Mouse (Mus musculus): ENCODE results near the gene Higd1c. TPM values are rescaled to one million over a fixed set of nuclear protein-coding genes. Genes with fewer than 3 reads are reported as not detected.
"Not testable (repeated sequence)": the region's sequence is repeated elsewhere in the genome, so short reads cannot be mapped to it uniquely, and the experiment has no call there.

Gene Higd1c
- polyA plus RNA-seq, 1 experiment from 2014 or later, result not detected

DNA sequence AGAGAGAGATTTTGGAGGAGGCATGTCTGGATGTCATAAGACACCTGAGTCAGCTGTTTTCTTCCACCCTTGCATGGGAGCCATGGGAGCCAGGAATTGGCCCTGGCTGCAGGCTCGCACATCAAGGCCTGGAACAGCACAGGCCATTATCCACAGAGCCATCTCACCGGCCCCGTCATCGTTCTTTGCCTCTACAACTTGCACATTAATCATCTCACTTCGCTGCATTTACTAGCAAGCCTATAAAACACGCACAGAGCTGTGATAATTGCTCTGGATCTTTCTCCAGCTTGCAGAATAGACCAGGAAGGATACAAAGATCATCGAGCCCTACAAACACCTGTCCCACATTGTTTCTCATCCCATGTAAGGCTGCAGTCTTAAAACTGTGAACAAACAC is 33.6 kb upstream of the Higd1c start:
- 90% methylated on average over 7 of the region's 7 CpGs for WGBS
- H3K4me1 ChIP-seq (ENCODE audit: control insufficient read depth, insufficient read depth, low read length), result no peaks in the 10 kb centered on the region
- no peaks in the 10 kb centered on the region for H3K9me3 ChIP-seq (ENCODE audit: control insufficient read depth, low read length)
- no peak overlapping the region for H3K27ac ChIP-seq (replicated peaks; ENCODE audit: low read depth, low read length)
- H3K4me3 ChIP-seq (replicated peaks; ENCODE audit: low read depth, low read length), result no peak overlapping the region
- no peaks in the 10 kb centered on the region for H3K36me3 ChIP-seq (ENCODE audit: control insufficient read depth, insufficient read depth, low read length)
- ATAC-seq (ENCODE audit: low FRiP score, low TSS enrichment) (no peak), DNase-seq (no peak)
- H3K9ac ChIP-seq (replicated peaks; ENCODE audit: low read length), result no peak overlapping the region
- no peaks in the 10 kb centered on the region for H3K27me3 ChIP-seq (ENCODE audit: control insufficient read depth, insufficient read depth, low read length)
- H3K4me2 ChIP-seq (ENCODE audit: low read length), result no peak overlapping the region

DNA sequence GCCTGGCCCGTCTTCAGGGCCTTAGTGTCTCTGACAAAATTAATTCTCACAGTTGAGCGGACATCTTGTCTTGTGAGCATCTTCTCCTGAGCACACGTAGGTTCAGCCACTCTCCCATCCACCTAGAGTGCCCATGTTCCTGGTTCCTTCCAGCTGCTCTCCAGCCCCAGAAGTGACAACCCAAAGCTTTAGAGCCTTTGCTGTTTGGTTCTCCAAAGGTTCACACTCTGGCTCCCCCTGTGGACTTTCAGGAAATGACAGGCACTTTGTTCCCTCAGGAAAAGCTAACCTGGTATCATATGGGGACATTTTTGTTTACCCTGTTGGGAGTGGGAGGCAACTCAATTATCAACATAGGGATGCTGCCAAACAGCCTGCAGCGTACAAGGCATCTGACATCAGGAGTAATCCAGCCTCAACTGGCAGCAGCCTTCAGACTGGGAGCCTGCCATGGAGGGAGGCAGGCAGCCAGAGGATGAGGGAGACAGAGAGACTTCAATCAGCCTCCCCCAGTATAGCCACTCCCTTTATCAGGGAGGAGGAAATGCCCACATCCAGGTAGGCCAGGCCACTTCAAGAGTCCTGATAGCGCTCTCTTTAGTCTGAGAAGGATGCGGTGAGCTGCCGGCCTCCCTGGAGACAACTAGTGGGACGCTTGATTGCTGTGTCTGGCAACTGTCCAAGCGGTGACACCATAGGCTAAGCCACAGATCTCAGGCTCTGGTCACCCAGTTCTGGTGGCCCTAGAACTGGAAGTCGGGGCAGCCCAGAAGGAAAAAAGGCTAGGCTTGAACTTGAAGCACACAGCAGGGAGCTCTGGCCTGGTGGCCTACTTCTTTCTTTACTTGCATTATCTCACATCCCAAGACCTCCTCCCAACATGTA is 32.0 kb upstream of the Higd1c start:
- WGBS, result 39% methylated on average over 2 of the region's 10 CpGs
- H3K4me2 ChIP-seq (ENCODE audit: low read length); H3K9ac ChIP-seq (replicated peaks; ENCODE audit: low read length); H3K27ac ChIP-seq (replicated peaks; ENCODE audit: low read depth, low read length); H3K4me3 ChIP-seq (replicated peaks; ENCODE audit: low read depth, low read length); H3K36me3 ChIP-seq (ENCODE audit: control insufficient read depth, insufficient read depth, low read length); H3K4me1 ChIP-seq (ENCODE audit: control insufficient read depth, insufficient read depth, low read length); H3K9me3 ChIP-seq (ENCODE audit: control insufficient read depth, low read length); H3K27me3 ChIP-seq (ENCODE audit: control insufficient read depth, insufficient read depth, low read length); ATAC-seq (ENCODE audit: low FRiP score, low TSS enrichment); DNase-seq: not testable (repeated sequence)

DNA sequence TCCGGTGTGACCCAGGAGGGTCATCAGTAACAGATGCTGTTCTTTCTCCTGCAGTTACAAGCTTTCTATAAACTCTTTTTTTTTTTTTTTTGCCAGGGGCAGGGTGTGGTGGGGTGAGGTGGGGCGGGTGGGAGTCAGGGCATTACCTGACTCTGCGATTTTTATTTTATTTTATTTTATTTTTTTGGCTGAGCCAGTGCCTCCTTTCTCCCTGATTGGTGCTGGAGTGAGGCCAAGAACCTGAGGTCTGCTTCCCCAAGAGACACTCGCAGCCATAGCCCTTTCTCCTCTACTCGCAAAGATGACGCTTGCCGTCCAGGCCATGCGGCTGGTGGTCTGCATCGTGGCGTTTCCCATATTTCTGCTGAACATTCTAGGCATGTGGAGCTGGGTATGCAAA is 29.7 kb upstream of the Higd1c start, which contains the start of gene Mettl7a3:
Gene Mettl7a3 (plus strand): TSS at position 301 of the 400 bp plus-strand sequence.
- WGBS, result 83% methylated on average over 10 of the region's 10 CpGs
- H3K4me2 ChIP-seq (ENCODE audit: low read length), result no peak within 1 kb of the TSS
- ATAC-seq (ENCODE audit: low FRiP score, low TSS enrichment) (no peak), DNase-seq (peak; percentile 9)
- no peaks in the 10 kb centered on the region for H3K4me1 ChIP-seq (ENCODE audit: control insufficient read depth, insufficient read depth, low read length)
- no peak within 1 kb of the TSS for H3K27ac ChIP-seq (replicated peaks; ENCODE audit: low read depth, low read length)
- H3K36me3 ChIP-seq (ENCODE audit: control insufficient read depth, insufficient read depth, low read length), result no peaks in the 10 kb centered on the region
- no peaks in the 10 kb centered on the region for H3K9me3 ChIP-seq (ENCODE audit: control insufficient read depth, low read length)
- H3K9ac ChIP-seq (replicated peaks; ENCODE audit: low read length), result no peak within 1 kb of the TSS
- H3K4me3 ChIP-seq (replicated peaks; ENCODE audit: low read depth, low read length), result no peak within 1 kb of the TSS
- H3K27me3 ChIP-seq (ENCODE audit: control insufficient read depth, insufficient read depth, low read length), result no peaks in the 10 kb centered on the region

DNA sequence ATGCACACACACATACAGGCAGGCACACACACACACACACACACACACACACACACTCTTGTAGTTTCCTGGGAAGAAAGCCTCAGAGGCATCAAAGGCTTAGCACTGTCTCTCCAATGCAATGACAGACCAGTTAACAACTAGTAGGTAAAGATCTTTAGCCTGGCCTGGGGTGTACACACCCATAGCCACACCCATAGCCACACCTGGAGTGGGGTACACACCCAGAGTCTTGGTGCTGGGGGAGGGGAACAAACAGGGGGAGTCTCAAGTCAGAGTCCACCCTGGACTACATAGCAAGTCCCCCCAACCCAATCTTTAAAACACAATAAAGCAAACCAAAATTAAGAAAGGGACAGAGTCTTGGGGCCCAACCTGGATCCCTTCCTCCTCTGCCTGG is 27.0 kb upstream of the Higd1c start:
- H3K4me3 ChIP-seq (replicated peaks; ENCODE audit: low read depth, low read length); ATAC-seq (ENCODE audit: low FRiP score, low TSS enrichment); H3K4me1 ChIP-seq (ENCODE audit: control insufficient read depth, insufficient read depth, low read length); H3K27ac ChIP-seq (replicated peaks; ENCODE audit: low read depth, low read length); H3K9me3 ChIP-seq (ENCODE audit: control insufficient read depth, low read length); H3K4me2 ChIP-seq (ENCODE audit: low read length); H3K9ac ChIP-seq (replicated peaks; ENCODE audit: low read length); H3K36me3 ChIP-seq (ENCODE audit: control insufficient read depth, insufficient read depth, low read length); DNase-seq; H3K27me3 ChIP-seq (ENCODE audit: control insufficient read depth, insufficient read depth, low read length): not testable (repeated sequence)

- not testable (repeated sequence) for H3K36me3 ChIP-seq (ENCODE audit: control insufficient read depth, insufficient read depth, low read length); H3K9me3 ChIP-seq (ENCODE audit: control insufficient read depth, low read length); H3K27me3 ChIP-seq (ENCODE audit: control insufficient read depth, insufficient read depth, low read length); H3K4me2 ChIP-seq (ENCODE audit: low read length); H3K9ac ChIP-seq (replicated peaks; ENCODE audit: low read length); H3K4me1 ChIP-seq (ENCODE audit: control insufficient read depth, insufficient read depth, low read length); H3K27ac ChIP-seq (replicated peaks; ENCODE audit: low read depth, low read length); ATAC-seq (ENCODE audit: low FRiP score, low TSS enrichment); H3K4me3 ChIP-seq (replicated peaks; ENCODE audit: low read depth, low read length)
- DNase-seq, result peak; percentile 61
- WGBS, result 27% methylated on average over 8 of the region's 10 CpGs
Observed at GRCm38 (mm10) chr15:100337847-100338246, 26.5 kb upstream of the Higd1c start.

DNA sequence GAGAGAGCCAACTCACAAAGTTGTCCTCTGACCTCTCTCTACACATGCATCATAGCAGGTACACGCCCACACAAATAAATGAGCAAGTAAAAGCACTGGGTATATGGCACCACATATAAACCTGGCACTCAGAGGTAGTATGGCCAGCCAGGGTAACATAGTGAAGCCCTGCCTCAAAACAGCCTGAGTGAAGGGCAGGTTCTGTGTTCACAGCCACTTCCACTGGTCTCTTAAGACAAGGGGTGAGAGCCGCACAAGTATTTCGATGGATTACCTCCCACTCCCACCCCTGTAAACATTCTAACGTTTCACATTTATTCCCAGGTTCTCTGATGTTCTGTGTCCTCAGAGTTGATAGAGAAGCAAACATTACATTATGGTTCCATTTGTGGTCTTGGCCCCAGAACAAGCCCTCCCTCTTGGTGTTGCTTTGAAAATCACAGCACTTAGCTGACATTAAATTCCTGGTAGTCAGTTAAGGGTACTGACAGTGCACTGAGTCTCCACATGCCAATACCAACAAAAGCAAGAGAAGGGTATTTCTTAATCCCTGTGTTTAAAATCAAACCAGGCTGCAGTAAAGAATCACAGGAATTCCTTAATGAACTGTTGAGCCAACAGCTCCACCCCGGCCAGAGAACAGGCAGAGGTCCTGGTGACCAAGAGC is 22.9 kb upstream of the Higd1c start:
- H3K27ac ChIP-seq (replicated peaks; ENCODE audit: low read depth, low read length); H3K9ac ChIP-seq (replicated peaks; ENCODE audit: low read length); ATAC-seq (ENCODE audit: low FRiP score, low TSS enrichment); H3K36me3 ChIP-seq (ENCODE audit: control insufficient read depth, insufficient read depth, low read length); H3K9me3 ChIP-seq (ENCODE audit: control insufficient read depth, low read length); H3K4me2 ChIP-seq (ENCODE audit: low read length); H3K4me3 ChIP-seq (replicated peaks; ENCODE audit: low read depth, low read length); H3K27me3 ChIP-seq (ENCODE audit: control insufficient read depth, insufficient read depth, low read length); DNase-seq; H3K4me1 ChIP-seq (ENCODE audit: control insufficient read depth, insufficient read depth, low read length): not testable (repeated sequence)
- WGBS, result 76% methylated on average over 4 of the region's 5 CpGs

- no peak overlapping the region for H3K27ac ChIP-seq (replicated peaks; ENCODE audit: low read depth, low read length)
- H3K4me1 ChIP-seq (ENCODE audit: control insufficient read depth, insufficient read depth, low read length), result no peaks in the 10 kb centered on the region
- no peak overlapping the region for H3K4me3 ChIP-seq (replicated peaks; ENCODE audit: low read depth, low read length)
- no peak overlapping the region for H3K9ac ChIP-seq (replicated peaks; ENCODE audit: low read length)
- H3K9me3 ChIP-seq (ENCODE audit: control insufficient read depth, low read length), result no peaks in the 10 kb centered on the region
- H3K27me3 ChIP-seq (ENCODE audit: control insufficient read depth, insufficient read depth, low read length), result no peaks in the 10 kb centered on the region
- no peaks in the 10 kb centered on the region for H3K36me3 ChIP-seq (ENCODE audit: control insufficient read depth, insufficient read depth, low read length)
- DNase-seq (no peak), ATAC-seq (ENCODE audit: low FRiP score, low TSS enrichment) (no peak)
- H3K4me2 ChIP-seq (ENCODE audit: low read length), result no peak overlapping the region
Observed at GRCm38 (mm10) chr15:100345484-100345883, 18.9 kb upstream of the Higd1c start.

DNA sequence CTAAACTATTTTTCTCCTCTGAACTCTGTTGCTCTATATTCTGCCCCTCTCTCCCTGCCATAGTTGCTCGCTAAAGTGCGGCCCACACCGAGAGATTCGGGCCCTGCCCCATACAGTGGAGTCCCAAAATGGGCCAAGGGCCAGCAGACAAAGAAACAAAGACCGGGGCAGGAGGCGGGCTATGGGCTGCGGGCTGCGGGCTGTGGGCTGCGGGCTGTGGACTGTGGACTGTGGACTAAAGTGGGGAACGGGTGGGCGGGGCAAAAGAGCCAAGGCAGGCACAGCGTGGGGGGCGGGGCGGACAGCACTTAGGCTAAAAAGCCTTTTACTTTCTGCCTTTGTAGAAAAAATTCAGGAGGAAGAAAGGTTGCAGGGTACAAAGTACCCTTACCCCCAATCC is 17.6 kb upstream of the Higd1c start:
- ATAC-seq (ENCODE audit: low FRiP score, low TSS enrichment) (no peak), DNase-seq (no peak)
- Histone ChIP-seq H3K4me2 (ENCODE audit: low read length) (no peak overlapping the region), H3K36me3 (ENCODE audit: control insufficient read depth, insufficient read depth, low read length) (no peaks in the 10 kb centered on the region), H3K27me3 (ENCODE audit: control insufficient read depth, insufficient read depth, low read length) (no peaks in the 10 kb centered on the region), H3K9me3 (ENCODE audit: control insufficient read depth, low read length) (no peaks in the 10 kb centered on the region), H3K27ac (replicated peaks; ENCODE audit: low read depth, low read length) (no peak overlapping the region), H3K4me1 (ENCODE audit: control insufficient read depth, insufficient read depth, low read length) (no peaks in the 10 kb centered on the region), H3K4me3 (replicated peaks; ENCODE audit: low read depth, low read length) (no peak overlapping the region), H3K9ac (replicated peaks; ENCODE audit: low read length) (no peak overlapping the region)
- 67% methylated on average over 14 of the region's 14 CpGs for WGBS

DNA sequence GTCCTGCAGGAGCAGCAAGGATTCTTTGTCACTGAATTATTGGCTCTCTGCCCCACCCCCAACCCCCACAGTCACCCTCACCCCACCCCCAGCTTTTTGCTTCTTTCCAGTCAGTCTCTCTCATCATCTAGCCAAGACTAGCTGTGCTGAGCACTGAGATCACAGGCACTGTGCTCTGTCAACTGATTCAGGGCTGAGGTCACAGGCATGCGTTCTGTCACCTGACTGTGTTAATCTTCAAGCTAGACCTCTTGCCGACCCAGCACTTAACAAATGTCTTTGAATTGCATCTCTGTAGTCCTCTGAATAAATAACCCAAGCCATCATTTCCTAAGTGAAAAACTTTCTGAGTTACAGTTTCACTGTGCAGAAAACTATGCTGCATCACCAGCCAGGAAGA is 14.8 kb upstream of the Higd1c start:
- no peaks in the 10 kb centered on the region for H3K27me3 ChIP-seq (ENCODE audit: control insufficient read depth, insufficient read depth, low read length)
- no peaks in the 10 kb centered on the region for H3K36me3 ChIP-seq (ENCODE audit: control insufficient read depth, insufficient read depth, low read length)
- H3K9ac ChIP-seq (replicated peaks; ENCODE audit: low read length), result no peak overlapping the region
- no peak for DNase-seq
- WGBS, result 48% methylated on average over 2 of the region's 2 CpGs
- H3K4me3 ChIP-seq (replicated peaks; ENCODE audit: low read depth, low read length), result no peak overlapping the region
- H3K27ac ChIP-seq (replicated peaks; ENCODE audit: low read depth, low read length), result no peak overlapping the region
- H3K9me3 ChIP-seq (ENCODE audit: control insufficient read depth, low read length), result no peaks in the 10 kb centered on the region
- H3K4me2 ChIP-seq (ENCODE audit: low read length), result no peak overlapping the region
- no peak for ATAC-seq (ENCODE audit: low FRiP score, low TSS enrichment)
- H3K4me1 ChIP-seq (ENCODE audit: control insufficient read depth, insufficient read depth, low read length), result no peaks in the 10 kb centered on the region
